Mouse (Mus musculus) intestine, embryonic 15.5 days (tissue): ENCODE results near the gene Akap12. TPM values are rescaled to one million over a fixed set of nuclear protein-coding genes. Genes with fewer than 3 reads are reported as not detected.

Experiments used
- ATAC-seq: fragments of 200-750 bp; cut with Nextera tagmentation; 2 replicates; pipeline ENCODE4 v1.8.0; 2017; ENCODE audit warnings: moderate TSS enrichment, moderate library complexity
- H3K27ac ChIP-seq: fragments of 300-500 bp; sonication (generic); 2 replicates; pipeline ENCODE4 v1.5.1; 2015; ENCODE audit warnings: mild to moderate bottlenecking, inconsistent platforms
- H3K27me3 ChIP-seq: fragments of 300-500 bp; sonication (generic); replicated peaks from 2 replicates; pipeline ENCODE4 v1.6.1; 2015; ENCODE audit warnings: inconsistent platforms
- H3K36me3 ChIP-seq: fragments of 300-500 bp; sonication (generic); 2 replicates; pipeline ENCODE4 v1.6.1; 2015; ENCODE audit warnings: inconsistent platforms
- H3K4me1 ChIP-seq: fragments of 300-500 bp; sonication (generic); replicated peaks from 2 replicates; pipeline ENCODE4 v1.6.1; 2015; ENCODE audit warnings: inconsistent platforms
- H3K4me2 ChIP-seq: fragments of 300-500 bp; sonication (generic); replicated peaks from 2 replicates; pipeline ENCODE4 v1.6.1; 2015; ENCODE audit warnings: mild to moderate bottlenecking, inconsistent platforms
- H3K4me3 ChIP-seq: fragments of 300-500 bp; sonication (generic); replicated peaks from 2 replicates; pipeline ENCODE4 v1.5.1; 2015; ENCODE audit warnings: inconsistent platforms
- H3K9ac ChIP-seq: fragments of 300-500 bp; sonication (generic); 2 replicates; pipeline ENCODE4 v1.6.1; 2015; ENCODE audit warnings: inconsistent platforms
- H3K9me3 ChIP-seq: fragments of 300-500 bp; sonication (generic); 2 replicates; pipeline ENCODE4 v1.6.1; 2016; ENCODE audit warnings: inconsistent platforms
- WGBS: fragments of 180-500 bp; shearing (Covaris S2); methylation state at CpG from one replicate; pipeline ENCODE4 v1.1.7; 2015; 5-methylcytosine and 5-hydroxymethylcytosine counted together
- polyA plus RNA-seq: library from polyadenylated mRNA; unstranded; fragments of >200 nt; fragmentation: Nextera tagmentation; extraction: Ambion mirVana; gene quantifications from 2 replicates; pipeline ENCODE4 v1.2.1, GENCODE M21; 2015

Gene Akap12
- polyA plus RNA-seq, 1 experiment from 2014 or later = 50.6 TPM

DNA sequence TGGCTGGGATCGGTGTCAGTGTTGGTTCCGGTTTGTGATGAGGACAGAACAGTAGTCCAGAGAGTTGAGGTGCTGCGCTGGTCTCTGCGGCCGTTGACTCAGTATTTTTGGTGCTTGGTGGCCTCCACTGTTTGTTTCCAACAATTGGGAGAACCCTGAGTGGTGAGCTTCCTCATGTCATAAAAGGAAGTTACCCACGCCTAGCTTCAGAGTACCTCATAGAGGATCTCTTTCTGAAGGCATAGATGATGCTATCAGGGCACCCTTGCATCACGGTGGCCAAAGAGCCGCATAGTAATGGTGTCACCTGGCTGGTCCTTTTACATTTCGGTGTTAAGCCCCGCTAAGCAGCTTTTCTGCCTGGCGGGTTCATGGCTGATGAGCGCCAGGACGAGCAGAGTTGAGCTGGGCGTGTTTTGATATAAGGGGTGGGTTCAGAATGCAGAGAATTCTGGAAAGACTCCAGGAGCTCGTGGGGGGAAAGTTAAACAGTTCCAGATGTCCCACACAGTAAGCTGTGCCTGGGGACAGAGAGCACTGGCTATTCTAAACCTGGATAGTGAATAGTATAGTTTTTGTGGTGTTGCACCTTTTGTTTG lies 72.8 kb downstream of the Akap12 start:
- no peak for ATAC-seq
- Histone ChIP-seq H3K27ac (peak overlapping the region; percentile 68; the same call in 1 of the 2 replicates), H3K4me2 (peak overlapping the region; percentile 49), H3K27me3 (no peaks in the 10 kb centered on the region), H3K9me3 (no peaks in the 10 kb centered on the region), H3K9ac (no peak overlapping the region), H3K36me3 (no peaks in the 10 kb centered on the region), H3K4me1 (peaks cover 9% of the 10 kb centered on the region), H3K4me3 (peak overlapping the region; percentile 14; the same call in 1 of the 2 replicates)
- 40% methylated on average over 15 of the region's 15 CpGs for WGBS

DNA sequence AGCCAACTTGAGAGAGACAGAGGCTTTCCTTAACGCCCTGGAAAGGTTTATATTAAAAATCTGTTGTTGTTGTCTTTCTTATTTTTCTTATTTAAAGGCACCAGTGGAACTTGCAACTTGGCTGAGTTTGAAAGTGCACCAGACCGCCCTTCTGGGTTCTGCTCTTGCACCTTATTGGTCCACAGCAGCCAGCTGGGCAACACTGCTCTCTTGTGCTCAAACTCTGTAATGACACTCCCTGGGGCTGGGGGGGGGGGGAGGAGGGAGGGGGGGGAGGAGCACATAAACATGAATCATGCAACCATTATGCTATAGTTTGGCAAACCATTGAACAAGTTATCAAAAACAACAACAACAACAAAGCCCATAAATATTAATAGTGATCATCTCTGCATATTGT lies 75.2 kb downstream of the Akap12 start:
- Histone ChIP-seq H3K4me2 (no peak overlapping the region), H3K27ac (no peak overlapping the region), H3K4me3 (no peak overlapping the region), H3K9ac (no peak overlapping the region), H3K9me3 (no peaks in the 10 kb centered on the region), H3K27me3 (no peaks in the 10 kb centered on the region), H3K36me3 (no peaks in the 10 kb centered on the region), H3K4me1 (peaks cover 11% of the 10 kb centered on the region)
- ATAC-seq = peak; percentile 48; the same call in 1 of the 2 replicates
- 18% methylated on average over 2 of the region's 2 CpGs for WGBS

DNA sequence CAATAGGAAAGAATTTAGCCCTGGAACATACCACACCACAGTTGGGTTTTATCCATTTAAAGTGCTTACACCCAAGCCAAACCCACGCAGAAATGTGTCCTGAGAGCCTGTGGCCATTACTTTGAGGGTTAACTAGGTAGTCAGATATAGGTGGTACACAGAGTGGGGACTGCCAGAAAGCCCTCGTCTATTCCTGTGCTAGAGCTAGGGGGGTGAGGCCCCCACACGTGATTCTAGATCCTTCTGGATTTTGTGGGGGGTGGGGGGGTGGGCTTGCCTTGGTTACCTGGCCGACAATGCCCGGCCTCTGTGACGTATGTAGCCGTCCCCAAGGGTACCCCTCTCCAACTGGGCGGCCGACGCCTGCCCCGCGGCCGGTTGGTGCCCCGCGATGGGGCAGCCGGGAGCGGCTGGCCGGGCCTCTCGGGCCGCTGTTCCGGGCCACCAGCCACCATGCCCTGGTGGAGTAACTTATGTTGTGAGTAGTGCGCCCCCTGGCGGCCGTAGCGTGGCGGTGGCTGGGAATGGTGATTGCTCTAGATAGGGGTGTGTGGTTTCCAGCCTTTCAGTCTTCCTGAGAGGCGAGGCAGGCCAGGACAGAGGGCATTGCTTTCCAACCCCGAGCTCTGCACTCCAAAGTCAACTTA lies 80.4 kb downstream of the Akap12 start:
- ATAC-seq = peak; percentile 94
- Histone ChIP-seq H3K9ac (peak overlapping the region; percentile 42), H3K4me2 (peak overlapping the region; percentile 69), H3K4me3 (peak overlapping the region; percentile 33), H3K27ac (no peak overlapping the region), H3K9me3 (no peaks in the 10 kb centered on the region), H3K4me1 (peaks cover 9% of the 10 kb centered on the region; the same call in 1 of the 2 replicates), H3K27me3 (no peaks in the 10 kb centered on the region), H3K36me3 (no peaks in the 10 kb centered on the region)
- 11% methylated on average over 28 of the region's 28 CpGs for WGBS

DNA sequence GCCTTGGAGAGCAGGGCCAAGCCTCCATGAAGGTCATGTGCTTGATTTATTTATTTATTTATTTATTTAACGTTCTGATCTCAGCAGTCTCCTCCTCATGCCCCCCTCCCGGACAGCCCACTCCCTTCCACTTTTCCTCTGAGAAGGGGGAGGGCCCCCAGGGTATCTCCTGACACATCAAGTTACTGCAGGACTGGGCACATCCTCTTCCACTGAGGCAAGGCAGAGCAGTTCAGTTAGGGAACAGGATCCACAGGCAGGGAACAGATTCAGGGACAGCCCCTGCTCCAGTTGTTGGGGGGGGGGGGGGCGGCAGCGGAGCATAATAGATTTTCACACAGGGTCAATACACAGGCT lies 80.9 kb downstream of the Akap12 start:
- Histone ChIP-seq H3K27ac (no peak overlapping the region), H3K9ac (peak overlapping the region; percentile 42; the same call in 1 of the 2 replicates), H3K9me3 (no peaks in the 10 kb centered on the region), H3K4me1 (peaks cover 9% of the 10 kb centered on the region; the same call in 1 of the 2 replicates), H3K4me3 (no peak overlapping the region), H3K27me3 (no peaks in the 10 kb centered on the region), H3K4me2 (peak overlapping the region; percentile 69), H3K36me3 (no peaks in the 10 kb centered on the region)
- WGBS = 55% methylated on average over 4 of the region's 4 CpGs
- peak; percentile 61 for ATAC-seq

DNA sequence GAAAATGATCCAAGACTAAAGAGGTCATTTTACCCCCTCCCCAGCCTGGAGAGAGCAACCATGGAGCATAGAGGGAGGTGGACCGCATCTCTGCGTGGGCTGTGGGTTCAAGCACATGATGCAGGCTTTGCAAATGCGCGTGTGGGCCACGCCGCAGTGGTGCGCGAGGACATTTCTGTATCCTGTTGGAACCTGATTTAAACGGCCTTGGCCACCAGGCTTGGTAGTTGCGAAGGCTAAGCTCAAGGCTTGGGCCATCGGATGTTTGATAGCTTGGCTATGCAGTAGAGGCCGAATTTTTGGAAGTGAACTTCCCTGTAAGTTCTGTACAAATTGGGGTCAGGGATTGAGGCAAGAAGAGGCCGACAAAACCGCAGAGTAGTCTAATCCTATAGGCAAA lies 81.4 kb downstream of the Akap12 start:
- no peak for ATAC-seq
- Histone ChIP-seq H3K27ac (no peak overlapping the region), H3K27me3 (no peaks in the 10 kb centered on the region), H3K9me3 (no peaks in the 10 kb centered on the region), H3K4me1 (peaks cover 9% of the 10 kb centered on the region; the same call in 1 of the 2 replicates), H3K4me3 (no peak overlapping the region), H3K36me3 (no peaks in the 10 kb centered on the region), H3K4me2 (no peak overlapping the region), H3K9ac (no peak overlapping the region)
- 96% methylated on average over 14 of the region's 14 CpGs for WGBS

DNA sequence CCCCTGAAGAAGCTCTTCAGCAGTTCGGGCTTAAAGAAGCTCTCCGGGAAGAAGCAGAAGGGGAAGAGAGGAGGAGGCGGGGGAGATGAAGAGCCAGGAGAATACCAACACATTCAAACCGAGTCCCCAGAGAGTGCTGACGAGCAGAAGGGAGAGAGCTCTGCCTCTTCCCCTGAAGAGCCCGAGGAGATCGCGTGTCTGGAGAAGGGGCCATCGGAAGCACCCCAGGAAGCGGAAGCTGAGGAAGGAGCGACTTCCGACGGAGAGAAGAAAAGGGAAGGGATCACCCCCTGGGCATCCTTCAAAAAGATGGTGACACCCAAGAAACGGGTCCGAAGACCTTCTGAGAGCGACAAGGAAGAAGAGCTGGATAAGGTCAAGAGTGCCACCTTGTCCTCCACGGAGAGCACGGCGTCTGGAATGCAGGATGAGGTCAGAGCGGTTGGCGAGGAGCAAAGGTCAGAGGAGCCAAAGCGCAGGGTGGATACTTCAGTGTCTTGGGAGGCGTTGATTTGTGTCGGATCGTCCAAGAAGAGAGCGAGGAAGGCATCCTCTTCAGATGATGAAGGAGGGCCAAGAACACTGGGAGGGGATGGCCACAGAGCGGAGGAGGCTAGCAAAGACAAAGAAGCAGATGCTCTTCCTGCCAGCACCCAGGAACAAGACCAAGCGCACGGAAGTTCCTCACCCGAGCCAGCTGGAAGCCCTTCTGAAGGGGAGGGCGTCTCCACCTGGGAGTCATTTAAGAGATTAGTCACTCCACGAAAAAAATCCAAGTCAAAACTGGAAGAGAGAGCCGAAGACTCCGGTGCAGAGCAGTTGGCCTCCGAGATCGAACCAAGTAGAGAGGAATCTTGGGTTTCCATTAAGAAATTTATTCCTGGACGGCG lies 88.4 kb downstream of the Akap12 start:
- Histone ChIP-seq H3K4me1 (no peaks in the 10 kb centered on the region), H3K4me2 (no peak overlapping the region), H3K36me3 (peaks cover 20% of the 10 kb centered on the region), H3K9me3 (no peaks in the 10 kb centered on the region), H3K27ac (no peak overlapping the region), H3K4me3 (no peak overlapping the region), H3K9ac (no peak overlapping the region), H3K27me3 (no peaks in the 10 kb centered on the region)
- no peak for ATAC-seq
- WGBS = 82% methylated on average over 38 of the region's 38 CpGs

DNA sequence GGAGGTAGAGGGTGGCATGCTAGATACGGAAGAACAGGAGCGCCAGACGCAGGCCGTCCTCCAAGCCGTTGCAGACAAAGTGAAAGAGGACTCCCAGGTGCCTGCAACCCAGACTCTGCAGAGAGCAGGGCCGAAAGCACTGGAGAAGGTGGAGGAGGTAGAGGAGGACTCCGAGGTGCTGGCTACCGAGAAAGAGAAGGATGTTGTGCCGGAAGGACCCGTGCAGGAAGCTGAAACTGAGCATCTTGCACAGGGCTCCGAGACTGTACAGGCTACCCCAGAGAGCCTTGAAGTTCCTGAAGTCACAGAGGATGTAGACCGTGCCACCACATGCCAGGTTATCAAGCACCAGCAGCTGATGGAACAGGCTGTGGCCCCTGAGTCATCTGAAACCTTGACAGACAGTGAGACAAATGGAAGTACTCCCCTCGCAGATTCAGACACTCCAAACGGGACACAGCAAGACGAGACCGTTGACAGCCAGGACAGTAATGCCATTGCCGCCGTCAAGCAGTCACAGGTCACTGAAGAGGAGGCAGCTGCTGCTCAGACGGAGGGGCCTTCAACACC lies 89.8 kb downstream of the Akap12 start:
- H3K4me3 ChIP-seq = no peak overlapping the region
- H3K4me2 ChIP-seq = no peak overlapping the region
- H3K9me3 ChIP-seq = no peaks in the 10 kb centered on the region
- WGBS = 88% methylated on average over 19 of the region's 19 CpGs
- no peak overlapping the region for H3K27ac ChIP-seq
- H3K36me3 ChIP-seq = peaks cover 20% of the 10 kb centered on the region
- no peaks in the 10 kb centered on the region for H3K4me1 ChIP-seq
- ATAC-seq = no peak
- no peaks in the 10 kb centered on the region for H3K27me3 ChIP-seq
- no peak overlapping the region for H3K9ac ChIP-seq

DNA sequence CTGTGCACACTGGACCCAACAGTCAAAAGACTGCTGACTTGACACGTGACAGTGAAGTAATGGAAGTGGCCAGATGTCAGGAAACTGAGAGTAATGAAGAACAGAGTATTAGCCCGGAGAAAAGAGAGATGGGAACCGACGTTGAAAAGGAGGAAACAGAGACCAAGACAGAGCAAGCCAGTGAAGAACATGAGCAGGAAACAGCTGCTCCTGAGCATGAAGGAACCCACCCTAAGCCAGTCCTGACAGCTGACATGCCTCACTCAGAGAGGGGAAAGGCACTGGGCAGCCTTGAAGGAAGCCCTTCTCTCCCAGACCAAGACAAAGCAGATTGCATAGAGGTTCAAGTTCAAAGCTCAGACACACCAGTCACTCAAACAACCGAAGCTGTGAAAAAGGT lies 90.5 kb downstream of the Akap12 start:
- H3K4me1 ChIP-seq = no peaks in the 10 kb centered on the region
- H3K4me2 ChIP-seq = no peak overlapping the region
- WGBS = 81% methylated on average over 5 of the region's 5 CpGs
- peaks cover 20% of the 10 kb centered on the region for H3K36me3 ChIP-seq
- H3K27ac ChIP-seq = no peak overlapping the region
- no peak for ATAC-seq
- H3K4me3 ChIP-seq = no peak overlapping the region
- no peak overlapping the region for H3K9ac ChIP-seq
- H3K9me3 ChIP-seq = no peaks in the 10 kb centered on the region
- no peaks in the 10 kb centered on the region for H3K27me3 ChIP-seq

DNA sequence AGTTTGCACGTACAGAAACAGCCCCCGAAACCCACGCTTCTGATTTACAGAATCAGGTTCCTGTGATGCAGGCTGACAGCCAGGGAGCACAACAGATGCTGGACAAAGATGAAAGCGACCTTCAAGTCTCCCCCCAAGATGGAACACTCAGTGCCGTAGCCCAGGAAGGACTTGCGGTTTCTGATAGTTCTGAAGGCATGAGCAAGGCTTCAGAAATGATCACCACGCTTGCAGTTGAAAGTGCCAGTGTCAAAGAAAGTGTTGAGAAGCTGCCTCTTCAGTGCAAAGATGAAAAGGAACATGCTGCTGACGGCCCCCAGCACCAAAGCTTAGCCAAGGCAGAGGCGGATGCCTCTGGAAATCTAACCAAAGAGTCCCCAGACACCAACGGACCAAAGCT lies 91.3 kb downstream of the Akap12 start:
- ATAC-seq = no peak
- no peaks in the 10 kb centered on the region for H3K27me3 ChIP-seq
- H3K27ac ChIP-seq = no peak overlapping the region
- no peak overlapping the region for H3K4me2 ChIP-seq
- 92% methylated on average over 10 of the region's 10 CpGs for WGBS
- H3K9me3 ChIP-seq = no peaks in the 10 kb centered on the region
- peaks cover 20% of the 10 kb centered on the region for H3K36me3 ChIP-seq
- no peak overlapping the region for H3K4me3 ChIP-seq
- no peak overlapping the region for H3K9ac ChIP-seq
- no peaks in the 10 kb centered on the region for H3K4me1 ChIP-seq

DNA sequence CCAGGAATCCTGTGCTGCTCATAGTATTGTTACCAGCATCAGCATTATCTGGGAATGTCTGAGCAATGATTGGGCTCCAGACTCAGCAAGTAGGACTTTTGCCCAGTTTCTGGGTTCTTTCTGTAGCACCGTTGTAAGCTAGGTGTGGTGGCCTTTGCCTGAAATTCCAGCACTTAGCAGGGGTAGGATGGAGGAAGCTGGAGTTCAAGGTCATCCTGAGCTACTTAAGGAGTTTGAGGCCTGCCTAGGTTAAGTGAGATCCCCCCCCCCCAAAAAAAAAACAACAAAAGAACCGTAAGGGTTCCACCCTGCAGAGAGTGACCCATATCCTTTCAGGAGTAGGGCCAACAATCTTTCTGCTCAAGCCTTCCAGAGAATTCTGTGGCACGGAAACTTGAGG lies 98.4 kb downstream of the Akap12 start:
- Histone ChIP-seq H3K27me3 (no peaks in the 10 kb centered on the region), H3K4me3 (no peak overlapping the region), H3K9me3 (no peaks in the 10 kb centered on the region), H3K36me3 (peaks cover 10% of the 10 kb centered on the region; the same call in 1 of the 2 replicates), H3K4me1 (no peaks in the 10 kb centered on the region), H3K9ac (no peak overlapping the region), H3K27ac (no peak overlapping the region), H3K4me2 (no peak overlapping the region)
- no peak for ATAC-seq
- WGBS = 81% methylated on average over 3 of the region's 3 CpGs

DNA sequence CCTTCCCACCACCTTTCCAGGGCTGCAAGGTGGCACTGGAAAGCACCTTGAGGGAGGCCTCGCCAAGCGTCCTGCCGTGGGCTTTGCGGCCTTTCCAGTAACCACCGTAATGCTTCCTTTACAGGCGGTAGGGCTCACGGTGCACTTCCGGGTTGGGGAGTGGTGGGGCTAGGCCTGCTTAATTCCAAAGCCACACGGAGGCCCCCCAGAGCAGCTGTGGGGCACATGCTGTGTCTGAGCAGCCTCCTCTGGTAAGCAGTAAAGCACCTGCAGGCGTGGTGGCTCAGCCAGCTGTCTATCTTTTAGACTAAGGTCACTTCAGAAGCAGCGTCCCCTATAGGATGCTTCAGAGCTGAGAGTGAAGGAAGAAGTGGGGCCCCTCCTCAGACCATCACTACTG lies 103.9 kb downstream of the Akap12 start:
- Histone ChIP-seq H3K36me3 (peaks cover 10% of the 10 kb centered on the region; the same call in 1 of the 2 replicates), H3K9ac (no peak overlapping the region), H3K4me2 (no peak overlapping the region), H3K4me1 (no peaks in the 10 kb centered on the region), H3K27ac (no peak overlapping the region), H3K4me3 (no peak overlapping the region), H3K9me3 (no peaks in the 10 kb centered on the region), H3K27me3 (no peaks in the 10 kb centered on the region)
- ATAC-seq = no peak
- 88% methylated on average over 11 of the region's 11 CpGs for WGBS

DNA sequence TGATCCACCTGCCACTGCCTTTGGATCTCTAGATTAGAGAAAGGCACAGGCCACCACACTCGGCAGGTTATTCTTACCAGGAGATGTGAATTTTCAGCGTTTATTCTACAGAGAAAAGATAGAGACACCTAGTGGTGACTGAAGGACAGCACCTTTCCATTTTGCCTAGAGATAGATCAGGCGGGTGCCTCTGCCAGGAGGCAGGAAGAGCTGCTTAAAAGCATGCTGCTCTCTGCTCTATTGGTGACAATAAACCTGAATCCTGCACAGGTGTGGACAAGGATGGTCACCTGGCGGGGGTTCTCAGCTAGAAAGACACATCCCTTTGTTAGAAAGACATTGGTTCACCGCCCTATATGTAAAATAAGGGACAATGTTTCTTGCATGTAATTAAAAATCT lies 105.8 kb downstream of the Akap12 start:
- Histone ChIP-seq H3K36me3 (peaks cover 10% of the 10 kb centered on the region; the same call in 1 of the 2 replicates), H3K4me2 (no peak overlapping the region), H3K4me1 (0 out of 2 replicates have a peak, but pooled peaks cover 3% of the 10 kb centered on the region), H3K9me3 (no peaks in the 10 kb centered on the region), H3K27ac (no peak overlapping the region), H3K9ac (no peak overlapping the region), H3K27me3 (no peaks in the 10 kb centered on the region), H3K4me3 (no peak overlapping the region)
- no peak; the same call in 1 of the 2 replicates for ATAC-seq
- WGBS = 43% methylated on average over 5 of the region's 5 CpGs
